Mouse (Mus musculus) left cerebral cortex, postnatal 14 days (tissue): ENCODE data around the gene Gimd1. TPM values are rescaled to one million over a fixed set of nuclear protein-coding genes. Genes with fewer than 3 reads are reported as not detected.

Experiments used
- DNase-seq, 2 experiments: peaks; one replicate each; pipeline ENCODE4 v3.0.0; 2021 to 2022; ENCODE audit warnings: low spot score in 2 of 2, mixed read lengths in 1 of 2
- intact Hi-C: fragments of 180-260 bp; cut with DNase I; formaldehyde crosslinking; loops from one replicate; pipeline ENCODE4 v1.15.1; 2025
- long read RNA-seq, 2 experiments: library from polyadenylated mRNA; stranded (forward); transcript quantifications; one replicate each; pipeline ENCODE4 v2.0.0; 2021
- total RNA-seq, 2 experiments: library from RNA; stranded (reverse); gene quantifications; 2 replicates each; pipeline ENCODE4 v1.2.3; 2021

The Gimd1 gene
- not detected for total RNA-seq
- long read RNA-seq, experiment 1, result 0 reads
- long read RNA-seq, experiment 2, result 0 reads

DNA sequence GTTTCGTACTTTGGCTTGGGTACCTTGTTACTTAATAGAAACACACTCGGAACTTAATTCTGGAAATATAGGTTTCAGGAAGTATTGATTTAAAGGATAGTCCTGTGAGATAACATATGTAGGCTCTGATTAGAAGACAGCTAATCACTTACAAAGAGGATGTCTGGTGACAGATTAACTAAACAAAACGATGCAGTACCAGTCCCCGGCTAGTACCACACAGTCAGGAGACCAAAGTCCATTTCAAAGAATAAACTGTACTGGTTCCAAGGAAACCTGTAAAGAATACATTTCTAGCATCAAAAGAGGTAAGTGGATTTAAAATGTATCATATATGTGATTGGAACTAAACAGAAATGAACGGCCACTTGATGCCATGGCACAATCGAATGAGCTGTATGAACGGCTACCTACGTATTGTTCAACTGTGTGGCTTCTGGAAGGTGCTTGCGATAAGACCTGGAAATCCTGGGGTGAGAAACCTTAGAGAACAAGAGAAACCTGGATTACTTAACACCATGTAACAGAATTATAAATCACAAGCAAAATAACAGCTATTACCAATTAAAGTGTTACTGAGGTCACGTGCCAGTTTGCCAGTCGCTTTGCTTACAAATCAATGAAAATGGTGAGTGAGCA, at the start of gene Gimd1:
Gimd1 (plus strand) TSS at position 220 of the 639 bp plus-strand sequence.
- intact Hi-C loops, result loop anchor here (10.0 kb wide), 1 partner anchor 125 kb away; no protein-coding TSS in a partner anchor
- no peak for DNase-seq

DNA sequence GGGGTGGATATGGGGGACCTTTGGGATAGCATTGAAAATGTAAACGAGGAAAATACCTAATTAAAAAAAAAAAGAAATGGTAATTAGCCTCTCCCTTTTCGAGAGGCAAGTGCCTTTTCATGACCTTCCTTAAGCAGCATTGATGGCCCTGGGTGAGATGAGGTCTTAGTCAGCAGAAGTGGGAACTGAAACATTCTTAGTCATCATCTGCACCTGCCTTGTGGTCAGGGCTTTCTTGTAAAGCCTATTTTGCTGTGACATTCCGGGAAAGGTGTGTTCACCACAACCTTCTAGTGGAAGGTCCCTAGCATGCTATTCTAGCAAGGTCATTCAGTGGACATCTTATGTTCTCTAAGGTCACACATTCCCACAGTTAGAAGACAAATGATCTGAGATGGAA, 48.4 kb upstream of the Gimd1 start:
- DNase-seq, result no peak
- intact Hi-C loops, result no loop called here

DNA sequence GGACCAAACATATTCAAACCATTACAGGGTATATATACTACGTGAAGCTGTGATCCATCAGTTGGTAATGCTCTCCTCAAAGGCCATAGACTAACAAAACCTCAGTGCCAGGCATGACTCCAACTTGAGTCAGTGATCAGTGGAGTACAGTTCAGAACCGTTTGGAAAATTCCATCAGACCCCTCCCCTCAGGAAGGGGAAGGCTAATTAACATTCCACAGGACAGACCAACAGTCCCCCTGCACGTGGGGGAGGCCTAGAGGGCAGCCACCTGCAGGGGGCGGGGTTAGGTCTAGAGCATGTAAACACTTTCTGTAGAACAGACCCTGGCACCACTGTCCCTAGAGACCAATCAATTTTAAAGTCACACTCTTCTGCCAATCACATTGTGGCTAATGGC, 47.3 kb upstream of the Gimd1 start:
- no peak for DNase-seq
- intact Hi-C loops, result no loop called here

DNA sequence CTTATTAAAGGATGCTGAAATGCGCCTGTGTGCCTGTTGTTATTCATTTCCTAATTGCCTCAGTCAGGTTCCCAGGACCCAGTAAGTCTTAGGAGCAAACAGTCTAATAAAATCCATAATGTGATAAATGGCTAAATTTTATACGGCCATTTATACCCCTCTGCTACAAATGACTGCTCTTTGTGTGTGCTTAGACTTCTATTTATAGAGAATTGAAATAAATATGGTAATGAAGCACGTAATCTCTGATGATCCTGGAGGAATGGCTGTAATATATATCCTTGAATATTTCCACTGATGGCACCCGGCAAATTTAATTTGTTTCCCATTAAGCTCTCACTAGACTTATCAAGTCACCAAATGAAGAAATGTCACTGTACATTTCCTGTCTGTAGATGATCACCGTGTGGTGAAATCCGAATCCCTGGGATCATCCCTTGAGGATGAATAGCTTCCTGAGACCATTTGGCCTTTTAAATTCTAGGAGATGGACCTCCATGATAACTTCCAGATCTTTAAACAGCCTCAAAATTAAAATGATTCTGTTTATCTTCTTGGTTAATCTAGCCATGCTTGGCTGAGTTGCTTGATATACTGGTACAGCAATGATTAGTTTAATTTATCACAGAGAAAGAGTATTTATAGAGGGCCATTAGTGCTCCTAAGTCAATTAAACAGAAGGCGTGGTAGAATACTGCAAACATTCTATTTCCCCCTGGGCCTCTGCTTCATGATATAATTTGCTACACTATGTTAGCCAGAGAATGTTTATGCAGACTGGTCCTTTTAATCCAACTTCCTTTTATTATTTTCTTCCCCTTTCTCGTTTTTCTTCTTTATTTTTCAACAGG, 44.3 kb upstream of the Gimd1 start:
- no peak for DNase-seq
- intact Hi-C loops, result no loop called here

DNA sequence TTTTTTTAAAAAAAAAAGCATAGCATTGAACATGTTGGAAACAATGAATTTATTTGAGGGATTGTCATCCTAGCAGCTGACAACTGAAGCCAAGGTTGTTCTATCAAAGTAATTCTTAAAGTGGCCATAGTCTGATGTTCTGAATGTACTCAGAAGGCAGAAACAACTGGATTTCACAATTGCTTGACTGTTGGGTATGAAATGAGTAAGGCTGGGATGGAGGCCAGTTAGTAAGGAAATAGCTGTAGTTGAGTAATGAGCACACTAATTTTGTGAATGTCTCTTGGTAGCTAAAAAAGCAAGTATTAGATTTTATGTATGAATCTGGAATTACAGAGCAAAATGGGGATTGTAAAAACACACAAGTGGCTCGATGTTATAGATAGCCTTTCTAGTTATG, 41.5 kb upstream of the Gimd1 start:
- intact Hi-C loops, result no loop called here
- no peak for DNase-seq

DNA sequence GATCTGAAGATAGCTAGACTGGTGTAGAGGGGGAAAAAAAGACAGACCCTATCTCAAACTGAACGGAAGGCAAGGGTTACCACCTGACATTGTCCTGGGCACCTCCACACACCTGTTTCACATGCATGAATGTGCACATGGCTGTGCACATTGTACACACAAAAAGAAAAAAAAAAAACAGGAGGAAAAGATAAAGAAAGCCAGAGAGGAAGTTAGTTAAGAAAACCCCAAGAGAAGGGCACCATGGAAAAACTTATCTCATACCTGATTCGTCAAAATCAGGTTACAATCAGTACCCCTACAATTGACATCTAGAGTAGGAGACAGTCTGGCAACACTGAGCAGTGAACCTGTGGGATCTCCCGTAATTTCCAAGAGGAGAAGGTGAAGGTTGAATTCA, 39.6 kb upstream of the Gimd1 start:
- no peak for DNase-seq
- intact Hi-C loops, result no loop called here

DNA sequence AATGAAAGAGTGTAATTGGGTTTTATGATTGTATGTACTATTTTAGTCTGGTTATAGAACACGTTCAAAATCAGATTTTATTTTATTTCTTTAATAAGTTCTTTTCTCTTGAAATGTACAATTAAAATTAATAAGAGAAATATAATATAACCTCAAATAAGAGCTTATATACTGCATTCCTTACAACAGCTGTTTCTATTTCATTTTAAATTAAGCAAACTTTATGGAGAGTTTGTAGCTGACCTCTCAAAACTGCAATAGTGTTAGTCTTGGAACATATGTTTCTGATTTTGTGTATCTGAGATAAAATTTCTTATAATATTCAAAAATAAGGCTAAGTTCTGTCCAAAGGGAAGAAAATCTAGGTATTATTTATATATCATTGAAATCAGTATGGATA, 39.0 kb upstream of the Gimd1 start:
- intact Hi-C loops, result no loop called here
- DNase-seq, result no peak

DNA sequence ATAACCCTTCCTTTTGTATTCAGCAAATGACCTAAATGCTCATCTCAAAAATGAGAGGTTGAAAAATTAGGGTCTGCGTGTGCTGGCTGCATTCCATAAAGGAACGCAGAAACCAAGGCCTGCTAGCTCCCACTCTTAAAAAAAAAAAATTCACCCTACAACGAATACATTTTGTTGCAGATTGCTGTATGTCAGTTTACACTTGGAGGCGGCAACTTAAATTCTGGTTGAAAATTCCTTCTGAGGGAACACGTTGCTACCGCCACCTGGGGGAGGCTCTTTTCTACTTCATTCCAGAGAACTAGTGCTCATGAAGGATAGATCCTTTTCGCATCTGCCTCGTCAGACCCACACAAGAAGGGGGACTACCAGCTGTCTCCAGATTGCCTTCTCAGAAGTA, 879 bp upstream of the Gimd1 start:
- DNase-seq, result peak; percentile 42 to 53
- intact Hi-C loops, result no loop called here

DNA sequence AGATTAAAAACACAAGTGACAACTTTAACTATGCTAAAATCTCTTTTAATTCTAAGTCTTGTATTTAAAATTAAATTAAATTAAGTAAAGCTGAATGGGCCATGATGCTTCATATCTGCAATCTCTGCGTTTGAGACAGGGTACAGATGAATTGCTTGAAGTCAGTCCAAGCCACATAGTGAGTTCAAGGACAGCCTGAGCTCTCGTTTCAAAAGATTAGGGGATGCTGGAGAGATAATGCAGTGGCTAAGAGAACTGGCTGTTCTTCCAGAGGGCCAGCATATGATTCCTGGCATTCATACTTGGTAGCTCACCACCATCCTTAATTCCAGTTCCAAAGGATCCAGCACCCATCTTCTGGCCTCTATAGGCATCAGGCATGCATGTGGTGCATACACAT, 3.6 kb downstream of the Gimd1 start:
- DNase-seq, result no peak
- intact Hi-C loops, result loop anchor here (10.0 kb wide), 1 partner anchor 128 kb away; no protein-coding TSS in a partner anchor

DNA sequence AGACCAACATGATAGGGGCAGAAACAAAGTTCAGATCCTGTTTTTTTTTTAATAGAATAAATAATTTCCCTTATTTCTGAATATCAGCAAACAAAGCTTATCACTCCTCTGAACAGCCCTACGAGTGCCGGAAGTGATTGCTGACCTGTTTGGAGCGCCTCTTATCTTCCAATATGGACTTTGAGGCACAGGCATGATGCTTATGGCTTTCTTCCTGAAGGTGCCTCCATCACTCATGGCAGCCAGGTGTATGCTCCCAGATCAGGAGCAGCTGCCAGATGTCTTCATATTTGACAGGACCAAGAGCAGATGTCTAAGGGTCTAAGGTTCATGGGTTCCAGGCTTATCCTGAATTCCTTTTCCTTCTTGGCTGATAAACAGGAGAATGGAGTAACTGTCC, 7.5 kb downstream of the Gimd1 start:
- no peak for DNase-seq
- intact Hi-C loops, result loop anchor here (10.0 kb wide), 1 partner anchor 132 kb away; no protein-coding TSS in a partner anchor

DNA sequence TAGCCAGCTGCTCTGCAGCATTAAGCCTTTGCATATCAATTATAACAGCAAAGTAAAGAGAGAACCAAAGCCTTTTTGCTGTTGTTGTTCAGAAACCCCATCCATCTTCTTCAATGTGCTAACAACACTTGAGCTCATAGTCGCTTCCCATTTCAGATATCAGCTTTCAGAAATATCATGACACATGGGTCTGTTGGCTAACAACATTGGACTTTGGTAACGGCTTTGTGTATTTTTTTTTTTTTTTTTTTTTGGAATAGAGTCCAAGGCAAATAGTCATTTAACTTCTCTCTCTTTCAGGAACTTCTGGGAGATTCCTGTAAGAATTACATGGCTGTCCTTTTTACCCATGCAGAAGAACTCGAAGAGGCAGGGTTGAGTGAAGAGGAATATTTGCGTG, 14.5 kb downstream of the Gimd1 start:
- DNase-seq, result no peak
- intact Hi-C loops, result no loop called here

DNA sequence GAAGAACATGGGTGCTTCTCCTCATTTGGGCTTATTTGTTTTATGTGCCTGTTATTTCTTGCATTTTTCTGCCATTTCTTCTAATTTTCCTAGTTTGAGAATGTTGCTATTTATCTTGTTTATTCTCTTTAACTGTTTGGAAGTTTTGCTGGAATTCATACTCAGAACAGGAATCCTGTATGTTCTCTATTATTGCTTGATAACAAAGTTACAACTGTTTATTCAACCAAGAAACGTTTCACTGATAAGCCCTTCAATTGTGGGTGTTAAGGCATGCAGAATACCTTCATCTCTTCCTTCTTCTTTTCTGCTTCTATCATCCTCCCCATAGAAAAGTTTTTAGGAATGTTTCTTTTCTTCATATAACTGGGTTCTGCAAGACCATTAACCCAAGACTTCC, 17.2 kb downstream of the Gimd1 start:
- DNase-seq, result no peak
- intact Hi-C loops, result no loop called here

DNA sequence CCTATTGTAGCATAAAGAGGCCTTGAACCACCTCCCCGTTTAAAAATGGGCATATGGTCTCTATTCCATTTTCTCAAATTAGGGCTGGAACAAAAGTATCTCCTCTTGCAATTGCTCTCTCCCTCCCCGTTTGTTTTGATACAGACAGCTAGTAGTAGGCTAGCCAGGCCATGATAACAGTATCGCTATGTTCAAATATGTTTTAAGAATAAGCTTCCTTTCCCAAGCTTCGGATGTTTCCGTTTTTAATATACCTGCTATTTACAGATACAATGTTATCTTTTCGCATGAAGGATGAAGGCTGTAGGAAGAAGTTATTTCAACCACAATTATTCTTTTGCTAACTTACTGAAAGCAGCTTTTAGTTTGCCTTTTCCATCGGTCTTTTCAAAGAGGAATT, 19.7 kb downstream of the Gimd1 start:
- no peak for DNase-seq
- intact Hi-C loops, result no loop called here

DNA sequence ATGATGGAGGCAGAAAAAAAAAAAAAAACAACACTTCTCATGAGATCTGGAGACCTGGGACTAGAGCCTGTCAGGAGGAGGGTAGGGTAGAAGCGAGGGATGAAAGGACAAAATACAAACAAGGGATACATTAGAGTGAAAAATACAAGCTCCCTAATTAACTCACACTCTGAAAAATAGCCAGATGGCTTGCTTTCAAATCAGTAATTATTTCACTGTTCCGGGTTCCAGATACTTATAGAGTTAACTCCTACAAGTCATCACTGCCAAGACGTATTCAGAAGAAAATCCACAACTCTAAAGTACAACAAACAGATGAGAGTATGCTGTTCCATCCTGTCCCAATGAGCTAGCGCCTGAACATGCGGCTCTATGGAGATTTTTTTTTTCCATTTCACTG, 20.6 kb downstream of the Gimd1 start:
- intact Hi-C loops, result no loop called here
- DNase-seq, result no peak

DNA sequence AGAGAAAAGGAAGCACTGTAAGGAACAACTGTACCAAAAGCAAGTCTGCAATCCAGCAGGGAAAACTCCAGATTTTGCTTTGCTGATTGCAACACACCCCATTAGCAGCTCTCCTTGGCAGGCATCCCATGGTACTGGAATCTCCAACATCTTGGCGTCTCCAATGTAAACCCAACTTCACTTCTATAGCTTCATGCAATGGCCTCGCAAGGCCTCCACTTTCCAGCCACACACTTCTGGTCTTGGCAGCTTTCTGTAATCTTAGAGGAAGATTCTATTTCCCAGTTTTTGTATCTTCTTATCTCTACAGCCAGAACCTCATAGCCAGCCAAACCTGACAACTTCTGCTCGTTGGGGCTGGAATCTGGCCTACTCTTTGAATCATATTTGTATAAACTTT, 22.2 kb downstream of the Gimd1 start:
- DNase-seq, result no peak
- intact Hi-C loops, result no loop called here

DNA sequence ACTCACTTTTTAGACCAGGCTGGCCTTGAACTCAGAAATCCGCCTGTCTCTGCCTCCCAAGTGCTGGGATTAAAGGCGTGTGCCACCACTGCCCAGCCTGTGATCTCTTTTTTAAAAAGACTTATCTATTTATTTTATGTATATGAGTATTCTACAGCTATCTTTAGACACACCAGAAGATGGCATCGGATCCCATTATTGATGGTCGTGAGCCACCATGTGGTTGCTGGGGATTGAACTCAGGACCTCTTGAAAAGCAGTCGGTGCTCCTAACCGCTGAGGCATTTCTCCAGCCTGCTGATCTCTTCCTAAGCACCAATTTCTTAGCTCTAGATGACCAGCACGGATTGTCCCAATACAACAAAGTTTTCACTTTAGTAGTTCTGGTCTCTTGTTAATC, 24.3 kb downstream of the Gimd1 start:
- DNase-seq, result no peak
- intact Hi-C loops, result no loop called here

DNA sequence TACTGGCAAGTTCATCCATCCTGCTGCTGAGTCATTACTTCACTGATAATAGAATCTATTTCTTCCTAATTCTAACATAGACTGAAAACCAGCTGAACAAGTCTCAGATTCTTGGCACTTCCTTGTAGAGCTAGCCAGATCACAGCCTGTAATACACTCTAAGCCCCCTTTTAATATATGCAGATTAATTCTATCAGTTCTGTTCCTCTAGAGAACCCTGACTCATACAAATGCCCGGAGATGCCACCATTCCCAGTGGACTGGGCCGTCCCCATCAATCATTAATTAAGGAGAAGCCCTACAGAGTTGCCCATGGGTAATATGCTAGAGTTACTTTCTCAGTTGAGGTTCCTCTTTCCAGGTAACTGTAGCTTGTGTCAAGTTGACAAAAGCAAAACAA, 26.3 kb downstream of the Gimd1 start:
- DNase-seq, result no peak
- intact Hi-C loops, result no loop called here

DNA sequence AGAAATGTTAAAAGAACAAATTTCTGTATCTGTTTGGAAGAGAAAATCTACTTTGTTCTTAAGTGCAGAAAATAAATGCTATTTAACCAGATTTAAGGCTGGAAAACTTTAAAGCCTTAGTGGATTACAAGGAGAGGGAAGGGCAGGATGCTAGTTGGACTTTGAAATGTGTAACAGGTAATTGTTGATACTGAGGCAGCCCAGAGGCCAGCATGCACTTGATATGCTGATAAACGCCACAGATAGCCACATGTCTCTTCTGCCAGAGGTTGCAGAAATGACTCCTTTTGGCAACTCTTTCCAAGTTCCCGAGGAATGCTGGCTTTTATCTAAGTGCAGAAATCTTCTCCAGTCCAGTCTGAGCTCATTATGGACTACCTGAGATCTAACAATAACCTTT, 47.9 kb downstream of the Gimd1 start:
- intact Hi-C loops, result no loop called here
- DNase-seq, result no peak

DNA sequence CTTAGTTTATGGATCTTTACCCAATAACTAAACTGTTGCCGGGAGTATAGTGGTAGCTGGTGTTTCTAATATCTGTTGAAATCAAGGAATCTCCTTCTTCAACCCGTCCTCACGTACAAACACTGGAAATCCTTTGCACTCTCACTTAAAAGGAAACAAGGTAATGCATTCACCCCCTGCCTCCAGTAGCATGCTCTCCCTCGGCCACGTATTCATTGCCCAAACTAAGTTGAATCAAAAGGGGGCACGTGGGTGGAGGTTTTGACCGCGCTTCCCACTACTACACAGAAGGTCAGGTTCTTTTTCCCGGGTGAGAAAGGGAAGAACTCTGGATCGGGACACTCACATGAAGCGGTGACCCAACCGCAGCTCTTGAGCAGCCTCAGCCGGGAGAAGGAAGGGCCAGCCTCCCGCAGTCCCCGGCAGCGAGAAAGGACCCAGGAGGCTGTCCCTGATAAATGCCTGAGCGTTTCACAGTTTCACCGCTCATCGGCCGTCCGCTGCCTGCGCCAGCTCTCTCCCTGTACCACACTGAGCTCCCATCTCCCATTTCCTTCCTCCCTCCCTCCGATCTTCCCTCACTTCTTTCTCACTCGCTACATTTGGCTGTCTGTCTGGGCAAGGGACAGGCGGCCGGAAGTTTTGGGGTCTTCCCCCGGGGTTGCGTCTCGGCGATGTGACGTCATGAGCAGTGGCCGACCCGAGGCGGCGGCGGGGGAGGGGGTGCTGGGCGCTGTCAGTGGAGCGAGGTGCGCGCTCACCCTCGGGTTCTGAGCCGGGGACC, 54.0 kb downstream of the Gimd1 start, which contains the start of gene Tbck:
Tbck (plus strand) TSS at position 698 of the 784 bp plus-strand sequence.
- DNase-seq, result peak; percentile 93 to 94
- intact Hi-C loops, result no loop called here

DNA sequence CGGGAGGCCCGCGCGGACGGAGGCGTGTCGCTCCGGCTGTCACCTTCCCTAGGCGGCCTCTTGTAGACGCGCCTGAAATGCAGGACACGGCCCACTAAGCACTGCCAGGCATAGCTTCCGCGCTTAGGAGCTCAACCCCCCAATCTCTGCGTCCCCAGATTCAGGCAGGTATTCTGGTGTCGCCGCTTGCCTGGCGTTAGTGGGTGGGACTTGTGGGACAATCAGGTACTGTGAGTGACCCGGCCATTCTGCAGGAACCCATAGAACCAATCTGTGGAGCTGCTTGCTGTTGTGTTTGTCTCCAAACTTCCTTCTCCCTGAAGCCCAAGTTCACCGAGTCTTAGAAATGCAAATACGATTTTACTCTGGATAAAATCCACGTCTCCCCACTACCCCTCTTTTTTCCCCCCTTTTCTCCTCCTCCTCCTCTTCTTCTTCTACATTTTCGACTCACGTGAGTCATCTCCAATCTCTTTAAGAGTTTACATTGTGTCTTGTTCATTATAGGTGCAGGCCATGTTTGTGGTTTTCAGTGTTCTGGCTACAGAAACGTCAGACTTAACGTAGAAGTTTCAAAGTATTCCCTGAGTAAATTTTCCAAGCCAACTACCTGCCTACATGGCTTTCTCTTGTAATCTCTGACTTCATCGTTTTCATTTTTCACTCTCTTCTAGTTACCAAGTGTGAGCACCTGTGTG, 54.8 kb downstream of the Gimd1 start, which contains the start of gene Aimp1:
Aimp1 (minus strand) TSS at position 140 of the 698 bp plus-strand sequence.
- DNase-seq, result no peak
- intact Hi-C loops, result no loop called here
